In genomic region chr2:163858254-163858947, GRCm38 (mm10) we compare ENCODE assay signal across 9 mouse cellular contexts. TPM values are rescaled to one million over a fixed set of nuclear protein-coding genes. Genes with fewer than 3 reads are reported as not detected.
DNase-seq lines count a peak whose midpoint lies in the region; ATAC-seq lines count a peak whose summit lies in the region.
"Had no signal": no experiment of that assay in that cellular context is flagged by ENCODE, and none has a peak within 500 bp of the region (broad histone marks: within the 10 kb centered on the region; RNA-seq: fewer than 3 reads in every experiment).

No protein-coding gene starts in this region.

- H3K4me3 ChIP-seq in heart, embryonic 15.5 days = peak overlapping the region; percentile 15; the same call in 1 of the 2 replicates
- H3K4me3 ChIP-seq in midbrain, embryonic 13.5 days (replicated peaks) = peak overlapping the region; percentile 20

- peak; percentile 13 for DNase-seq in kidney, adult 9 months
- no peak for DNase-seq in kidney, adult 11 months
- peak; percentile 14 for DNase-seq in T-cell, adult 2 months (ENCODE audit: low spot score)
- peak; percentile 55 for DNase-seq in embryo, embryonic 10 days (ENCODE audit: low spot score)
- DNase-seq in layer of hippocampus, postnatal 14 days (ENCODE audit: low spot score in 2 of 2) = peak; percentile 35 to 44
- peak; percentile 13 for DNase-seq in thymus, postnatal 0 days (ENCODE audit: low spot score)

- no peak overlapping the region for H3K9ac ChIP-seq in heart, embryonic 15.5 days
- H3K9ac ChIP-seq in midbrain, embryonic 13.5 days (replicated peaks) = no peak overlapping the region; the same call in 1 of the 2 replicates

- no peak for ATAC-seq in heart, embryonic 15.5 days (replicated peaks; ENCODE audit: insufficient number of reproducible peaks, insufficient read depth, low FRiP score, low read depth)
- peak; percentile 81 for ATAC-seq in midbrain, embryonic 13.5 days

- peak overlapping the region; percentile 38 for H3K4me2 ChIP-seq in heart, embryonic 15.5 days
- H3K4me2 ChIP-seq in midbrain, embryonic 13.5 days (replicated peaks) = peak overlapping the region; percentile 46

- 12% methylated on average over 50 of the region's 50 CpGs for WGBS in heart, embryonic 15.5 days
- WGBS in midbrain, embryonic 13.5 days = 14% methylated on average over 49 of the region's 50 CpGs

- no peak overlapping the region for H3K27ac ChIP-seq in heart, embryonic 15.5 days
- H3K27ac ChIP-seq in midbrain, embryonic 13.5 days = no peak overlapping the region

- no peaks in the 10 kb centered on the region for H3K36me3 ChIP-seq in heart, embryonic 15.5 days
- no peaks in the 10 kb centered on the region for H3K36me3 ChIP-seq in midbrain, embryonic 13.5 days

- peaks cover 95% of the 10 kb centered on the region for H3K27me3 ChIP-seq in heart, embryonic 15.5 days
- peaks cover 61% of the 10 kb centered on the region for H3K27me3 ChIP-seq in midbrain, embryonic 13.5 days

- no peaks in the 10 kb centered on the region for H3K9me3 ChIP-seq in heart, embryonic 15.5 days (replicated peaks)
- H3K9me3 ChIP-seq in midbrain, embryonic 13.5 days = no peaks in the 10 kb centered on the region

- H3K4me1 ChIP-seq in heart, embryonic 15.5 days (replicated peaks) = peaks cover 10% of the 10 kb centered on the region
- 0 out of 2 replicates have a peak, but pooled peaks cover 3% of the 10 kb centered on the region for H3K4me1 ChIP-seq in midbrain, embryonic 13.5 days (replicated peaks)

RNA-seq across cellular contexts. Expression of gene Kcnk15, which starts 5.0 kb away (rescaled TPM):
- not detected in 2 replicates for polyA plus RNA-seq in heart, embryonic 15.5 days (2015; fragmentation: Nextera tagmentation; extraction: Ambion mirVana)
- under 1 TPM in 1 of 2 experiments, not detected in 1; 0.23 TPM for total RNA-seq in layer of hippocampus, postnatal 14 days (2021)
- 0.13 TPM in 1 of 2 replicates, not detected in the other for polyA plus RNA-seq in midbrain, embryonic 13.5 days (2015; fragmentation: Nextera tagmentation; extraction: Ambion mirVana)
- not detected in 2 replicates for polyA plus RNA-seq in thymus, postnatal 0 days (2015; fragmentation: Nextera tagmentation; extraction: Ambion mirVana)
- polyA plus RNA-seq: large intestine, adult 2 months had no signal

RNA-seq across cellular contexts. Expression of gene Ccn5, which starts 37.7 kb away (rescaled TPM):
- 2.2 and 3.5 TPM in 2 replicates for polyA plus RNA-seq in heart, embryonic 15.5 days (2015; fragmentation: Nextera tagmentation; extraction: Ambion mirVana)
- total RNA-seq in layer of hippocampus, postnatal 14 days (2021) = not detected
- polyA plus RNA-seq in midbrain, embryonic 13.5 days (2015; fragmentation: Nextera tagmentation; extraction: Ambion mirVana) = 0.15 and 0.23 TPM in 2 replicates
- polyA plus RNA-seq in thymus, postnatal 0 days (2015; fragmentation: Nextera tagmentation; extraction: Ambion mirVana) = 0.22 and 0.33 TPM in 2 replicates
